Mouse (Mus musculus): Measurements from ENCODE around the gene Cpvl.

The Cpvl gene

DNA sequence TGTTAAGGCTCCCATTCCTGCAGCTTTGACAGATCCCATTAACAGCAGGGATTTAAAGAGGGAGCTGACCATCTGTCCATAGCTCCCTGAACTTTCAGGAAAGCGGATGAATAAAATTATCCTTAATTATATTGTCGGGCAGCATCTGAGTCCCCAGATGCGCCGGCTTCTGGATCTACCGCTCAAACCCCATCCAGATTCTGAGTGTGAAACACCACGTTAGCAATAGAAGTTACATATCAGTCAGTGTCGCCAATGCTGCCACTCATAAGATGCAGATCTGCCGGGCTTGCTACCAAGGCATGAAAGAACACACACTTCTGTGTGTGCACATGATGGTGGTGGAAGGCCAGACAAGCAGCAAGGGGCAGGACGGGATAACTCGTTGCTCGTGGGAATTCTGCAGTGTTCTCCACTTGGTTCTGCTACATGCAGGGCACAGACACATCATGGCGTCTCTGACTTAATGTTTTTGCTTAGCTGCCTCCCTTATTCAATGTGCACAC lies 6.2 kb downstream of the Cpvl start:
- no peak for DNase-seq (ENCODE audit: low spot score)

DNA sequence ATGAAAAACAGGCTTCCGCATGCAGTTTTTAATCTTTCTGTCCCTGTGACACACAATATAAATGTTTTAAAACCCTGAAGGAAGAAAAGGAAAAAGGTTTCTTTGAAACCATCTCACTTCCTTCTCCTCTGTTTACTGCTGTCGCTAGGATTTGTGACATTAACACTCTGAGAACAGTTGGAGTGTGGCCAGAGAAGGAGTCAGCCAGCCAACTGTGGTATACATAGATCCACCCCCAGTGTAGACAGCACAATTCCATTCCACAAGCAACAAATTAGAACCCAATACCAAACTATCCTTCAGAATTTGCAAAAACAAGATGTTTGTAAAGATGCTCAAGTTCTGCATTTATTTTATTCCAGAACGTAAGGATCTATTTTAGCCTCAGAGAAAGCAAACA lies 6.7 kb downstream of the Cpvl start:
- DNase-seq (ENCODE audit: low spot score) = no peak

DNA sequence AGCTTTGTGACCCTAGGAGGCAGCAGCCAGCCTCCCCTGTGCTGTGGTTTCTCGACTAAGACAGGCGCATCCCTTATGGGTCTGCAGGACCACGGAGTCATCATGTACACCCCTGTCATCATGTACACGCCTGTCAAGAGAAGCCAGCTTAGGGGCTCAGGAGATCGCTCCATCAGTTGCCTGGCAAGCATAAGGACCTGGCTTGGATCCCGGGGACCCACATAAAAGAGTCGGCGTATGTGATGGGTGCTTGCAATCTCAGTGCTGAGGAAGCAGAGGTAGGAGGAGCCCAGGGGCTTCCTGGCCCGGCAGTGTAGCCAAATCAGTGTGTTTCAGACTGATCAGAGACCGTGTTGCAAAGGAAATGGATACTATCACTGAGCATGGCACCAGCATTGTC lies 9.4 kb downstream of the Cpvl start:
- no peak for DNase-seq (ENCODE audit: low spot score)

DNA sequence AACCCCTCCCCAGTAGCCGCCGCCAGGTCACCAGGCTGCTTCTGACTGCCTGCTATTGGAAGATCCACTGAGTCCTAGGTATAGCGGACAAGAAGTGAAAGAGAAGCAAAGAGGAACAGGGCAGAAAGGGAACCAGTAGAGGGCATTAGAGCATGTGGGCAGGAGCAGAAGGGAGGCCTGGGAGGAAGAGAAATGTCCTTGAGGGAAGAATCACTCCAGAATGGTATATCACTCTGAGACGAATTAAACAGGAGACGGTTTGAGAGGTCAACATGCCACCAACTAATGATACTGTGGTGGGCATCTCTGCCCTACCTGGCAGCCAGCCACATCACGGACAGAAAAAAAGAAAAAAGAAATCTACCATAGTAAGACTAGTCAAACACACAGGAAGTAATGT lies 9.9 kb downstream of the Cpvl start:
- DNase-seq (ENCODE audit: low spot score) = no peak

DNA sequence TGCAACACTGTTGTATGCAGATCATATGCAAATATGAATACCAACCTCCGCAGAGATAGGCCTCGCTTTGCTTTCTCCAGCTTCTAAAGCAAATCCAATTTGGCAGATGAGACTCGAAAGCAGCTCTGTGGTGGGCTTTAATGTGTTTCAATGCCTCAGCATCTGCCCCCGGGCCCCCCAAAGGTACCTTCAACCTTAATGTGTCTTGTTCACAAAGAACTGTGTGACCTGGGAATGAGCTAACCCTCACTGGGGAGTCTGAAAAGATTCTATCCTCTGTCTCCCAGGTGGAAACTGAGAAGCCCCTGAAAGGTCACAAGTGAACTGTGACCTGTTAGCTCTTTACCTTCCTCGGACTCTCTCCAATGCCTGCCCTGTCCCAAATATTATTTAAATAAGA lies 11.9 kb downstream of the Cpvl start:
- no peak for DNase-seq (ENCODE audit: low spot score)

DNA sequence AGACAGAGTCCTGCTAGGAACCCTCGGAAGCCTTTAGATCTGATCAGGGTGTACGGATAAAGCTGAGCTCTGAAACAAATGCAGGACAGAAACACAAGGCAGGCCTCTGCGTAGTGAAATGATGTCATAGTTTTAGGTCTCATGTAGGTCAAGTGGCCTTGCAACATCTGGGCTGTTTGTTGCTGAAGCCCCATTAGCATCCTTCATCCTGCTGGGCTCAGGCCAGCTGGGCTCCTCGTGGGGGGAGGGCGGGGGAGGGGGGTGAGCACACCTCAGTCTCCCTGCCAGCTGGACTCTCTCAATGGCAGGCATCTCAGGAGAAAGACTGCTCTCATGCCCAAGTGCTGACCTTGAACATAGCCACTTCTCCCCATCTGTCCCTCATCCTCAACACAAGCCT lies 12.6 kb downstream of the Cpvl start:
- DNase-seq (ENCODE audit: low spot score) = no peak

DNA sequence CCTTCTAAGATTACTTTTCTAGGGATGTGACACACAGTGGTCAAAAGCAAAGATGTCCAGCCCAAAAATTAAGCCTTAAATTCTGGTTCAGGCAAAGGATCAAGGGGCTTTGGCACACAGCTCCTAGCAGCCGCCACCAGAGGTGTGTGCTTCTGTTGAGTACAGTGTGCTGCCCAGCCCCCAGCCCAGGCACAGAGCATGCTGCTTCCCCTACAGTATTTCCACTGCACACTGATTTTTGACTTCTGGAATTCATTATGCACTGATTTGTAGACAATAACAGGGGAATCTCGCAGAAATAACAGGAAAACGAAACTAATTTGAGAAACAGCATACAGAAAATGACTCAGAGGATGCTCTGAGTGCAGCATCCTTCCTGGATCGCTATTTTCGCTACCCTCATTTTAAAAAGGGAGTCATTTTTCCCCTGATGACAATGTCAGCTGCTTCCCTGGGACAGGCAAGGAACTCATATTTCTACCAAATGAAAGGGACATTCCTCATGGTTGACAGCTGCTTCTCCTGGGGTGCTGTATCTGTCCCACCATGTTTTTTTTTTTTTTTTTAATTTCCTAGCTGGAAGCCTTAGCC lies 14.5 kb downstream of the Cpvl start:
- DNase-seq (ENCODE audit: low spot score) = no peak

DNA sequence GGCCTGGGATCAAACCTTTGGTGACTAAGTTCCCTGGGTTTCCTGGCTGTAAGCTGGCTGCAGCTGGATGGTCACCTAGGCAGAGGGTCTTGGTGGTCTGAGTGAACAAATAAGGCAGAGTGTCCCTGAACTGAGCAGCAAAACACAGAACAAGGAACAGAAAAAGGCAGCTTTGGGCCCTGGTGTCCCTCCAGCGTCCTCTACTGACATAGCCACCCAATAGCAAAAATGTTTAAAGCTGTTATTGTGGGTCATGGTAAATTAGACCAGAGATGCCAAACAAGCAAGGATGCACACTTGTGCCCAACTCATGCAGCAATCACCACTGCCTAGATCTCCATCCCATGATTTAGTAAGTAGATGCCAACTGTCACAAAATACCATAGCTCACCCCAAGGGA lies 16.5 kb downstream of the Cpvl start:
- DNase-seq (ENCODE audit: low spot score) = no peak

DNA sequence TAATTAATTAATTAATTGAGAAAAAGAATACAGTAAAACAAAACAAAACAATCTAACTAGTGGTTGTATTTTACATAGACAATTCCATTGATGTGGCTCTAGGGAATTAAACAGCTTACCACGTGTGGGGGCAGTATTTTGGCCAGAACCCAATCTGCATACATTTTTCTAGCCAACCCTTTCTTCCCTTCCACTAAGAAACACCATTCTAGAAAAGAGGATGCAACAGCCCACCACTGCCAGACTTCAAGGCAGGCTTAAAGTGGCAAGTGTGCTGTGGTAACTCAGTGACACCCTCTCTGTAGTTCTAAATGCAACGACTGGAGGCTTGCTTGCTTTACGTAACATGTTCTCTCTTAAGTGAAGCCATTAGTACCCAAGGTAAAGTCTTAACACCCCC lies 18.6 kb downstream of the Cpvl start:
- DNase-seq (ENCODE audit: low spot score) = no peak

DNA sequence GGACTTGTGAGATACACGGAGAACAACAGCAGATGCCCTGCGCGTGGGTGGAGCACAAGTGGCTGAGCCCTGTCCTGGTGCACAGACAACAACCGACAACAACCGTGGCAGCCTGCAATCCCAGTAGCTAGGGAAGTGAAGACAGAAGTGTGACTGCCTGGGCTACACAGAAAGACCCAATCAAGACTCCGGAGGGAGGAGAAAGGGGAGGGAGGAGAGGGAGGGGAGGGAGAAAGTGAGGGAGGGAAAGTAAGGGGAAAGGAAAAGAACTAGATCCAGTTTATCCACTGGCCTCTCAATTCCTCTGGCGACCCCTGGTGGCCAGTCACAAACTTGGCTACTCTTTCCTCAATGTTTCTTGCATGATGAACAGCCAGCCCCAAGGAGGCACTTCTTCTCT lies 20.1 kb downstream of the Cpvl start:
- DNase-seq (ENCODE audit: low spot score) = peak; percentile 86

DNA sequence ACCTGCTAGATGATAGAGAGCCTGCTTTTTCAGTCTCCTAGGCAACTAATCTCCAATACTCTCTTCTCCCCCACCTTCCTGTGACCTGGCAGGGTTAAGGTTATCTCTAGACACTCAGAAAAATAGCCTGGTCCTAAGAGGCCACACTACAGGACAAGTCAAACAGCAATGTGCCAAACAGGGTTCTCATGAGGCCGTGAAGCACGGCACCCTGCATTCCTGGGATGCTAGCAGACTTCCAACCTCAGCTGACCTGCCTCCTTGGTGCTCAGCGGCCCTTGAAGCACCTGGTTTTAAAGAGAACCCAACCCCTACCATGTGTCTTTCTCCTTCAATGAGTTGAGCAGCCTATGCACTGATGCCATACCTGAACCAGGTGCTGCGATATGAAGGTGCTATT lies 22.0 kb downstream of the Cpvl start:
- DNase-seq (ENCODE audit: low spot score) = no peak

DNA sequence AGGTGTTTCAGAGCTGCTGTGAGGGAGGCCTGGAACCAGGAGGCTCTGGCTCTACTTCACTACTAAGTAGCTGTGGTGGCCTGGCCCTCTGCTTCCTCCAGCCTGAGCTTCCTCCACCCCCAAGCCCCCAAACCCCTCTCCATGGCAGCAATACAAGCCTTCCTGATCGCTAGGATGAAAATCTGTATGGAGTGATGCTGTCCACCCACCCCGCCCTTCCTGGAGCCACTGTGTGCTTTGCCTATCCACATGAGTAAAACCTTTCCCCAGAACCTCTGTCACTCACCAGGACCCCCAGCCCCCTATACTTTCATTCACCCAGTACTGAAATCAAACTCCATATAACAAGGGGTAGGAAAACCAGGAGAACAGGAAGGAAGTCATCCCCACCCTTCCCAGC lies 22.6 kb downstream of the Cpvl start:
- DNase-seq (ENCODE audit: low spot score) = no peak

DNA sequence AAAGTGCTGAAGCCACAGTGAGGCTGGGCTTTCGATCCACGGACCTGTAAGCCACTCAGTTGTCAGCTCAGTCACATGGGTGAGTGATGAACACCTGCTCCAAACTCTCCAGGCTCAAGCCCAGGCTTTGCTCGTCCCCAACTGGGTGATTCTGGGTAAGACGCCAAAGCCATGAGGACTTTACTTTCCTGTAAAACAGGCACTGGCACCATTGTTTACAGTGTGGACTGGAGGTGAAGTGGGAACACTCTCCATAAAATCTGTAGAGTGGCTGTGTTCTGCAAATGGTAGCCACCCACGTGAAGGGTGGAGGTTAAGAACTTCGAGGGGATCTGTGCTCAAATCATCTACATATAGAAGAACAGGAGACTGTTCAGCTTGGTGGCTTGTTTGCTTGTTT lies 23.2 kb downstream of the Cpvl start:
- no peak for DNase-seq (ENCODE audit: low spot score)

DNA sequence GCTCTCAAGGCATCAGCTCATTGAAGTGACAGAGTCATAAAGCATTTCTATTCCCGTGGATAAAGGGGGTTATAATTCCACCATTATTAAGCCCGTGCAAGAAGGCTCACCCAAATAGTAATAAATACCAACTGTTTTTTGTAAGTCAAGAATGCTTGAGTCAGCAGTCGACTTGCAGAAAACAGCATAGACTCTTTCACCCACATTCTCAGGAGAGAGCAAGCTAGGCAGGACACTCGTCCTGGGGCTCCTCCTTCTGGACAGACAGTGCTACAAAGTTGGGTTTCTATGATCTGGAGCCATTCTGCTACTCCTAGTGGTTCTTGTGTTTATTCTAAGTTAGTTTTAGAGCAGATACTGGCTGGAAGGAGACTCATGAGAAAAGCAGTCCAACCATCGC lies 24.4 kb downstream of the Cpvl start:
- DNase-seq (ENCODE audit: low spot score) = peak; percentile 67

DNA sequence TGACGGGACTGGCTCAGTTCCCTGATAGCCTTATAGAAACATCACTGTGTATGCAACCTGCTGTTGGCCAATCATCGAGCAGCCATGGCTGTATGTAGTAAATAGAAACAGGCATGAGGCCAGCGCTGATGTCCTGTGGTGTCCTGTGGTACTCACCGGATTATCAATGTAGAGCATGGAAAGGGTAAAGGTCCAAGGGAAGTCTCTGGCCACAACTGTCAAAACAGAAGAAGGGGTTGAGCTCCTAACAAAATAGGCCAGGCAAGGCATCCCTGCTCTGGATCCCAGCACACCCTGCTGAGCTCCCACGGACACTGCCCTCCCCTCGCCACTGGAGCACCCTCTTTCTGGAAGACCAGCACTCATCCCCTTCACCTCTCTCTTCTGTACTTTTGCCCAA lies 25.1 kb downstream of the Cpvl start:
- DNase-seq (ENCODE audit: low spot score) = no peak

DNA sequence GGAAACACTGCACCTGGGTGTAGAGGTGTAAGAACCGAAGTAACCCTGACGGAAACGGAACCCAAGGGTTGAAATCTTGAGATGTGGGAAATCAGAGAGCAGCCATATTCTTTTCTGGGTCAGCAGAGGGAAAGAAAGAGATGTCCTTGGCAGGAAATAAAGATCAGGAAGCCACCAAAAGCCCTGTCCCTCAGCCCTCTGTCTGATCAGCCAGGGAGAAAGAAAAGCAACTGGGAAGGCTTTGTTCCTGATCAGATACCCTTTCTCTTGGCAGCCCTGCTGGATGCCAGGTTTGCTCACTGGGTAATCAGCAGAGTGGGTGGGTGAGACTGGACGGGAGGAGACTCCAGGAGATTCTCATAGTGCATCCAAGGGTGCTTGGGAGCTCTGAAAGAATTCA lies 27.1 kb downstream of the Cpvl start:
- no peak for DNase-seq (ENCODE audit: low spot score)

DNA sequence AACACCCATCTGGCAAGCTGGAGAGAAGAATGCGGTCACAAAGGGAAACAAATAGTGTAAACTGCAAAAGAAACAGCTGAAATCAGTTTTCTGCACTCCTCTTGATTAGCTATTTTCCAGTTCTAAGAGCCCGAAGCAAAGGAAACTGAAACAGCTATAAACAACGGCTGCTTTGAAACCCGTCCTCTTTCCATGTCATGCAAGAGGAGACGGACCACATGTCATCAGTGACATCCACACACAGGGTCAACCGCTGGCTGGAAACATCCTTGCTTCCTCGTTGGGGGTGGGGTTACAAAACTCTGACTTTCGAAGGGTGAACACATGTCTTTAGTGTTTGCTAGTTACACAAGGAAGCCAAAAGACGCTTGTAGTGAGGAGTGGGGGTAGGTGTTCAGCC lies 27.6 kb downstream of the Cpvl start:
- no peak for DNase-seq (ENCODE audit: low spot score)

DNA sequence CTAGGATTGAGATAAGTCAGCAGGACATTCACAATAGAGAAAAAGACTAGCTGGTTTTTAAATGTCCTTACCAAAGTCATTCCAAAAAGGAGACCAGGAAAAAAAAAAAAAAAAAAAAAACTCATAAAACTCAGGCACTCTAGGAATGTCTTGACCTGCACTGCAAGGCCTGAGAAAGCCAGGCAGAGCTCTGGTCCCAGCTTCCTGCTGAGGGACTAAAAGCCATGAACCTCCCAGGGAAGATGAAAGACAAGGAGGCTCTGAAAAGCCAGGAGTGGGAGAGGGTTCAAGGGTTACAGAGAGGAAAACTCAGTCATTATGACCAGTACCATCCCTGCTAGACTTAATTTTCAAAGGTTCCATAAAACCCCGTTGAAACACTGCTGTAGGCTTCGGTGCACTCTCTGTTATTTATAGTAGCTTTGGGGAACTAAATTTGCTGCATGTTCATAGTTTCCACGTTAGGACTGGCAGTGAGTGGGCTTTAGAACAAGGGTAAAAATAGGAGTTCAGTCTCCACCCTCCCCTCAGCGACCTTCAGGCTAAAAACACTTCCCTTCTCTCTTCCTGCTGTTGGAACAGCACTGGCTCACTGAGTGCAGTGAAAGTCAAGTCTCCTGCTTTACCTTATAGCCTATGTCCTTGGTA lies 30.0 kb downstream of the Cpvl start:
- peak; percentile 60 for DNase-seq (ENCODE audit: low spot score)

DNA sequence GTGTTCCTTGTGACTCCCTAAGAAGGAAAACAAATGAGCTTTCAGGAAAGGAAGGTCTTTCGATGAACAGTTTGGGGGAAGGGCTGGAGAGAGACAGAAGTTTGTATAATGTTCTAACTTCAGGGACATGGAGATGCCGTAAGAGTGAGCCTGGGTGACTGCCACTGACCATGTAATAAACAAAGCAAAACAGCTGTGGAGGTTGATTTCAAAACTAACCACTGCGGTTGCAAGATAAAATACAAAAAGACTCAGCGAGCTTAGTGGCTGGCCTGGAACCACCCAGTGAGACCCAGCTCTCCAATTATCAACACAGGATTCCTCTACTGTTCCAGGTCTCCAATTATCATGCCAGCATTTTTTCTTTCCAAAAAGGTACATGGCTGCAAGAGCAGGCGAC lies 33.6 kb downstream of the Cpvl start:
- no peak for DNase-seq (ENCODE audit: low spot score)

DNA sequence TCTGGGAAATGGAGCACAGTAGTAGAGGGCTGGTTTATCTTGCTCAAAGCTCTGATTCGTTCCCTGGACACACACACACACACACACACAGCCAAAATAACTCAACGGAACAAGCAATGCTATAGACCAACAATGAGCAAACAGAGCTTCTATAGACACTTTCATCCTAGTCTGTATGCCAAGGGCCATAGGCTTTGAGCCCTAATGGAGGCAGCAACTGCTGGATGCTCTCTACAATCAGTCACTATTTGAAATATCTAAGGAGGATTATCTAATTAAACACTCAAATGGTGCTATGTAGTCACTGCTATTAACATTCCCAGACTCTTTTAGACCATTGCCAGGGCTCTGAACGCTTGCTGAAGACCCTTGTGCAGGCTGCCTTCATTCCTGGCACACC lies 34.1 kb downstream of the Cpvl start:
- DNase-seq (ENCODE audit: low spot score) = no peak

DNA sequence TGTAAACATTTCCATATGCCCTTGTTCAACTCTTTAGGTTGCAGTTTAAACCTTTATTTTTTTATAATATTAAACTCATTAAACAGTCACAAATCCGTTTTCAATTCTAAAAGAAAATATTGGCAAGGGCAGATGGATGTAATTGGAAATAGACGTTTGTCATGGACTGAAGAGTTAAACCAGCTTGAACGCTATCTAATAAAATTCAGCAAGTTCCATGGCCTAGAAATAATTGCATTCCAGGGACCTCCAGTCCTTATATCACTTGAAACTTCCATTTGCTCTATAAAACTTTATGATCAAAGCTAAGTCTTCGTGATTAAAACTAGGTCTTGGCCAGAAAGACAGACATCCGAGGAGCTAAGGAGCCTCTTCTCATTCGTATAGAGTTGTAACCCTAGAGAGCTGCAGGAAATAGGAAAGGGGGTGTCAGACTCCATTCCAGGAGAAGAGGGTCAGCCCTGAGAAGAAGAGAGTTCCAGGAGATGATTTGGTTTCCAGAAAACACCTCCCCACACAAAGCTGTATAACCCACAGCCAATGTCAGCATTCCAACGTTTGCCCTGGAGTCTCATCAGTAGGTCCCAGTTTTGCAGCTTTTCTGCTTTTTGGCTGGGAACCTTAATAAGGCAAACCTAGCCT lies 36.2 kb downstream of the Cpvl start:
- DNase-seq (ENCODE audit: low spot score) = no peak

DNA sequence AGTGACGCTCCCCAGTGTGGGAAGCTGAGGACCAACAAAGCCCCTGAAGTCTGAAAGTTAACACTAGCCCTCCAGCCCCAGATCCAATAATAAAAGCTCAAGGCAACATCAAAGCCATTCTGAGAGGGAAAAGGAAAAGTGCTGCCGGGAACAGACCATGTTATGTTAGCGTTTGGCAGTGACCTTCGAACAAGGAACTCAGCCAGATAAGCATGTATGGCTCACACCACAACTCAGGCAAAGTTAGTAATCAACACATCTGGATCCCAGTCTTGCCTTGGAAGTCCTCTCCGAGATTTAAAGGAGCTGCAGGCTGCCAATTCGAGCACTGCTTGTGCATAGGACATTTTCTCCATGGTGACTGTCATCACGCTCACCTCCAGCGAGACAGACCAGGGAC lies 38.7 kb downstream of the Cpvl start:
- DNase-seq (ENCODE audit: low spot score) = peak; percentile 23

DNA sequence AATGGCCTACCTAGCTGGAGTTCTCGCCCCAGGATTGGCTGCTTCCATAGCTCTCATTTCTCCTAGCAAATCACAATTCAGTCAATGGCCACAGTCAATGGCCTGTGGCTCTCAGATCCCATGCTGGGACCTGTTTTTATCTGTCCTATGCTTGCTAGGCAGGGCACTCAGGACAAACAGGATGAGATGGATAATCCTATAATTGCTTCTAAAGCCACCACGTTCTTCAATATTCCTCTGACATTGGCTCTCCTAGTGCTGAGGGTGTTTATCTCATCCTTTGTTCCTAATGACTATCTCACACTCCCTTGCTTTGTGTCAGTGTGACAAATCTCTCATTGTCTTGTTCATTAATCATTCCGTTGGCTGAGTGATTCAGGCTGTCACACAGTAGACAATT lies 39.5 kb downstream of the Cpvl start:
- DNase-seq (ENCODE audit: low spot score) = peak; percentile 35

Measured in embryo, embryonic 10 days (tissue).